Mouse (Mus musculus) lung, adult 2 months (tissue): ENCODE results near the gene Hist2h2bb.

Experiments used
- CTCF ChIP-seq: fragments of 200-500 bp; IDR thresholded peaks from 2 replicates; pipeline ENCODE4 v1.5.1; 2011; ENCODE audit warnings: mild to moderate bottlenecking, low read length, control low read depth; ENCODE audit not compliant: insufficient read depth
- POLR2A ChIP-seq: fragments of 200-500 bp; IDR thresholded peaks from 2 replicates; pipeline ENCODE4 v1.6.1; 2011; ENCODE audit warnings: low read depth, mild to moderate bottlenecking, control low read depth, low read length, borderline replicate concordance; ENCODE audit errors: extremely low read depth

- TF ChIP-seq POLR2A: no peak
- TF ChIP-seq CTCF: no peak
These were observed 39.9 kb downstream of the Hist2h2bb start for GRCm38 (mm10) chr3:96309441-96309840.
